Mouse (Mus musculus) CD4-positive naive resting alpha-beta T cell, adult 76 days (primary cell): ENCODE measurements around the gene Pigx. TPM values are rescaled to one million over a fixed set of nuclear protein-coding genes. Genes with fewer than 3 reads are reported as not detected.

Experiments used
- total RNA-seq: library from RNA; stranded (reverse); gene quantifications from one replicate; pipeline ENCODE4 v1.2.4, GENCODE M21; 2023

The Pigx gene
- total RNA-seq = 38.4 TPM

DNA sequence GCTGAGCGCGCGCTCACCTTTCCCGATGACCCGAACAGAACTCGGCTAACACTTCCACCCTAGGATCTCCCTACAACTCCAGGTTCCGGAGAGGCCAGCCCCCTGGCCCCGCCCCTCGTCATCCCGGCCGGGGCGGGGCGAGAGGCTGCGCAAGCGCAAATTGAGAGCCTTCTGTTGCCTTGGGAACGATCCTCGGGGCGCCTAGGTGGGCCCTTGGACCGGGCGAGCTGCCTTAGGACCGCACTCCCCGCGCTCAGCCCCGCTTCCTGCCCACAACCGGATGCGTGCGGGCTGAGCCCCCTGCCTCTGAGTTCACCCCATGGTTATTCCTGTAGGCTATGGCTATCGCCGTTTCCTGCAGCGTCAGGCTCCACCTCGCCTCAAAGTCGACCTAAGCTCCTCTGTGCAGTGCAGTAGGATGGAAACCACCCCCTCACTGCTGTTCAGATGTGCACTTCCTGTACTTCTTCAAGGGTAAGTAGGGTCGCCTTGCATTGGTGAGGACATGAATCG is at the start of gene Pigx, which contains the start of gene Cep19:
Gene Pigx, minus strand, starts transcription at position 103 of the 513 bp plus-strand sequence.
Gene Cep19, plus strand, starts transcription at position 163 of the 513 bp plus-strand sequence.

DNA sequence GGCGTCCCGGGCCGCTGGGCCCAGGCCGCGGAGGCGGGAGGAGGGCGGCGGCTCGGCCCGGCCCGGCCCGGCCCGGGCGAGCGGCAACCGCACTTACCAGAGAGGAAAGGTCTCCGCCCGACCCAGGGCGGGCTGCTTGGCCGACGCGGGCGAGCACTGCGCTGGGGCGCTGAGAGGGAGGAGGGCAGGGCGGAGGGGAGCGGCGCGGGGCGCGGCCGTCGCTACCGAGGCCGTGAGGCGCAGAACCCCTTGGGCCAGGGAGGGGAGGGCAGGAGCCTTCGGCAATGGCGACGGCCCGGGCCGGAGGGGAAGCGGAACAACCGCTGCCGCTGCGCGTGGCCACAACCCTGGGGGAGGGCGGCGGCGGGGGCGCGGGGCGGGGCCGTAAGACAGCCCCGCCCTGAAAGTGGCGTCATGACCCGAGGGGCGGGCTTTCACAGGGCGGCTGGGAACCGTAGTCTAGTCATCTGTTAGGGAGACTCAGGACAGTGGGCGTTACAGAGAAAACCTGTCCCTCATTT is 20.5 kb downstream of the Pigx start, which contains the start of gene Pak2:
Gene Pak2, minus strand, starts transcription at position 352 of the 521 bp plus-strand sequence.

Other genes with a start within 250 kb of the Pigx start
- not detected for gene Meltf, start 220.9 kb downstream of the Pigx start, total RNA-seq
- gene Pigz, start 165.9 kb downstream of the Pigx start, total RNA-seq = not detected
- 14.5 TPM for gene 0610012G03Rik, start 151.2 kb downstream of the Pigx start, total RNA-seq
- gene Ncbp2, start 151.2 kb downstream of the Pigx start, total RNA-seq = 19.1 TPM
- 21.9 TPM for gene Senp5, start 96.5 kb downstream of the Pigx start, total RNA-seq
- 102 TPM for gene Pak2, start 20.4 kb downstream of the Pigx start, total RNA-seq
- 4.1 TPM for gene Cep19, start 60 bp upstream of the Pigx start, total RNA-seq
- 73.9 TPM for gene Nrros, start 65.9 kb upstream of the Pigx start, total RNA-seq
- gene Bex6, start 80.1 kb upstream of the Pigx start, total RNA-seq = not detected
- gene Fbxo45, start 147.4 kb upstream of the Pigx start, total RNA-seq = 9.7 TPM
- 11.8 TPM for gene Wdr53, start 147.5 kb upstream of the Pigx start, total RNA-seq
- 0.53 TPM for gene Smco1, start 171.7 kb upstream of the Pigx start, total RNA-seq
- 18.6 TPM for gene Rnf168, start 177.7 kb upstream of the Pigx start, total RNA-seq
- 89.5 TPM for gene Ubxn7, start 232.5 kb upstream of the Pigx start, total RNA-seq